Mouse (Mus musculus): ENCODE measurements at regions not wholly inside any gene's neighbourhood (a gene's known extent, or its start where the extent isn't known, plus 50 kb on each side); places are given as distances from the start of the nearest gene placed in this dataset.

DNA sequence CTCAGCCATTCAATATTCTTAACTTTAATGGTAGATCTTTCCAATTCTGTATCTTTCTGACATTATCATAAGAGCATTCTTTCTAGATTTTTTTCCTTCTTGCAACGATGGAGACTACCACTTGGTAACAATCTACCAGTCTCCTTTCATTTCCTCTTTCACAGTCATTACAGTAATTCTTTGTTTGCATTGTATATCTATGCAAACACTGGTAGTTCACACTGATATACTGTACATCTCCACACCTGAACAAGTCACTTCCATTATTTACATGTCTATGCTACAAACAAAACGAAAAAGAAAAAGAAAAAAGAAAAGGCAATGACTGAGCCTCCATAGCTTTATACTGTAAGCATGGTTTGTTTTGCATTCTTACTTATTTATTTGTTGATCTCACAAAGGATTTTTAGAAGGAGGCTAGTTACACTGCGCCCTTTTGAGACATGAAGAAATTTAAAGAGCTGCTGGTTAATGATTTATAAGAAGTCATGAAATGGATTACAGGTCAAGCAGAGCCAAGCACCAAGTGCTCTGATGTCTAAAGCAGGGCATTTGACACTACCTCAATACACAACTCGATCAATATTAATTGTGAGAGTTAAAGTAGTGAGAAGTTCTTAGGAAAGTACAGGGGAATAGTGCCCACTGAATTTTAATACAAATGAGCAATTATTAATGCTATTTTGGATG lies 56.5 kb upstream of the Dgkb start:
- in situ Hi-C loops (cut with MboI; ENCODE audit: low pct_unique_long_range_greater_than_20kb in 1 of 2, low sequenced_read_pairs in 2 of 2, unreplicated experiment in 1 of 2), result loop anchor here in 1 of 2 experiments (25.0 kb wide), 1 partner anchor 351 kb away; no protein-coding TSS in a partner anchor

Measured in mouse embryonic stem cell (cell line).